Mouse (Mus musculus) bone marrow macrophage, adult 2 months (primary cell): ENCODE data around the gene Mphosph9.

Source experiments
- CTCF ChIP-seq: IDR thresholded peaks from 2 replicates; pipeline ENCODE4 v1.5.1; 2012; ENCODE audit warnings: low read depth, mild to moderate bottlenecking, low read length, moderate library complexity
- POLR2A ChIP-seq: IDR thresholded peaks from 2 replicates; pipeline ENCODE4 v1.6.1; 2012; ENCODE audit warnings: mild to moderate bottlenecking, low read depth, low read length, borderline replicate concordance

- TF ChIP-seq POLR2A (no peak), CTCF (no peak)
Observed at GRCm38 (mm10) chr5:124309155-124309554, 18.6 kb downstream of the Mphosph9 start.
